Mouse (Mus musculus) heart, embryonic 15.5 days (tissue): ENCODE data around the gene Col9a1. TPM values are rescaled to one million over a fixed set of nuclear protein-coding genes. Genes with fewer than 3 reads are reported as not detected.

ENCODE experiments used
- ATAC-seq: fragments of 200-750 bp; cut with Nextera tagmentation; replicated peaks from 2 replicates; pipeline ENCODE4 v1.8.0; 2017; ENCODE audit warnings: low read depth, moderate TSS enrichment; ENCODE audit not compliant: insufficient number of reproducible peaks, insufficient read depth, low FRiP score
- H3K27ac ChIP-seq: fragments of 300-500 bp; sonication (generic); 2 replicates; pipeline ENCODE4 v1.5.1; 2015; ENCODE audit warnings: mild to moderate bottlenecking, inconsistent platforms
- H3K27me3 ChIP-seq: fragments of 300-500 bp; sonication (generic); 2 replicates; pipeline ENCODE4 v1.6.1; 2015; ENCODE audit warnings: inconsistent platforms
- H3K36me3 ChIP-seq: fragments of 300-500 bp; sonication (generic); 2 replicates; pipeline ENCODE4 v1.6.1; 2015; ENCODE audit warnings: mild to moderate bottlenecking, inconsistent platforms
- H3K4me1 ChIP-seq: fragments of 300-500 bp; sonication (generic); replicated peaks from 2 replicates; pipeline ENCODE4 v1.6.1; 2015; ENCODE audit warnings: inconsistent platforms
- H3K4me2 ChIP-seq: fragments of 300-500 bp; sonication (generic); 2 replicates; pipeline ENCODE4 v1.6.1; 2015; ENCODE audit warnings: inconsistent platforms, mild to moderate bottlenecking, moderate library complexity
- H3K4me3 ChIP-seq: fragments of 300-500 bp; sonication (generic); 2 replicates; pipeline ENCODE4 v1.5.1; 2015; ENCODE audit warnings: mild to moderate bottlenecking, inconsistent platforms
- H3K9ac ChIP-seq: fragments of 300-500 bp; sonication (generic); 2 replicates; pipeline ENCODE4 v1.6.1; 2015; ENCODE audit warnings: mild to moderate bottlenecking, inconsistent platforms
- H3K9me3 ChIP-seq: fragments of 300-500 bp; sonication (generic); replicated peaks from 2 replicates; pipeline ENCODE4 v1.6.1; 2016; ENCODE audit warnings: inconsistent platforms
- WGBS: fragments of 180-500 bp; shearing (Covaris S2); methylation state at CpG from one replicate; pipeline ENCODE4 v1.1.7; 2015; ENCODE audit warnings: mixed read lengths; 5-methylcytosine and 5-hydroxymethylcytosine counted together
- polyA plus RNA-seq: library from polyadenylated mRNA; unstranded; fragments of >200 nt; fragmentation: Nextera tagmentation; extraction: Ambion mirVana; gene quantifications from 2 replicates; pipeline ENCODE4 v1.2.1, GENCODE M21; 2015

Gene Col9a1
- polyA plus RNA-seq, 1 experiment from 2014 or later: 7.6 TPM

GRCm38 (mm10) chr1:24248294-24249104 lies 71.1 kb downstream of the Col9a1 start:
- Histone ChIP-seq H3K4me1 (no peaks in the 10 kb centered on the region), H3K9me3 (no peaks in the 10 kb centered on the region), H3K9ac (no peak overlapping the region), H3K27ac (no peak overlapping the region), H3K4me3 (no peak overlapping the region), H3K27me3 (no peaks in the 10 kb centered on the region), H3K4me2 (no peak overlapping the region), H3K36me3 (no peaks in the 10 kb centered on the region)
- no peak for ATAC-seq
- 63% methylated on average over 10 of the region's 10 CpGs for WGBS

- H3K4me2 ChIP-seq: no peak overlapping the region
- no peaks in the 10 kb centered on the region for H3K9me3 ChIP-seq
- no peak overlapping the region for H3K9ac ChIP-seq
- H3K4me3 ChIP-seq: no peak overlapping the region
- H3K27ac ChIP-seq: no peak overlapping the region
- no peak for ATAC-seq
- H3K36me3 ChIP-seq: no peaks in the 10 kb centered on the region
- no peaks in the 10 kb centered on the region for H3K27me3 ChIP-seq
- H3K4me1 ChIP-seq: no peaks in the 10 kb centered on the region
- WGBS: 54% methylated on average over 3 of the region's 3 CpGs
Observed at GRCm38 (mm10) chr1:24249105-24249664, 71.8 kb downstream of the Col9a1 start.

GRCm38 (mm10) chr1:24257961-24258360 lies 80.6 kb downstream of the Col9a1 start:
- Histone ChIP-seq H3K27me3 (no peaks in the 10 kb centered on the region), H3K27ac (no peak overlapping the region), H3K9ac (no peak overlapping the region), H3K9me3 (no peaks in the 10 kb centered on the region), H3K4me2 (no peak overlapping the region), H3K36me3 (no peaks in the 10 kb centered on the region), H3K4me3 (no peak overlapping the region), H3K4me1 (no peaks in the 10 kb centered on the region)
- ATAC-seq: no peak
- WGBS: 69% methylated on average over 5 of the region's 5 CpGs

GRCm38 (mm10) chr1:24259419-24259818 lies 82.0 kb downstream of the Col9a1 start:
- H3K4me2 ChIP-seq: no peak overlapping the region
- whole genome bisulfite sequencing: 80% methylated on average over 6 of the region's 6 CpGs
- ATAC-seq: no peak
- no peak overlapping the region for H3K9ac ChIP-seq
- no peaks in the 10 kb centered on the region for H3K4me1 ChIP-seq
- no peaks in the 10 kb centered on the region for H3K9me3 ChIP-seq
- no peak overlapping the region for H3K27ac ChIP-seq
- no peak overlapping the region for H3K4me3 ChIP-seq
- H3K36me3 ChIP-seq: no peaks in the 10 kb centered on the region
- H3K27me3 ChIP-seq: no peaks in the 10 kb centered on the region

- no peak overlapping the region for H3K9ac ChIP-seq
- H3K4me2 ChIP-seq: no peak overlapping the region
- H3K36me3 ChIP-seq: no peaks in the 10 kb centered on the region
- H3K4me3 ChIP-seq: no peak overlapping the region
- ATAC-seq: no peak
- no peaks in the 10 kb centered on the region for H3K4me1 ChIP-seq
- no peak overlapping the region for H3K27ac ChIP-seq
- no peaks in the 10 kb centered on the region for H3K9me3 ChIP-seq
- no peaks in the 10 kb centered on the region for H3K27me3 ChIP-seq
Observed at GRCm38 (mm10) chr1:24261181-24261580, 83.8 kb downstream of the Col9a1 start.

GRCm38 (mm10) chr1:24267022-24267421 lies 89.6 kb downstream of the Col9a1 start:
- Histone ChIP-seq H3K27me3 (no peaks in the 10 kb centered on the region), H3K4me3 (no peak overlapping the region), H3K4me1 (no peaks in the 10 kb centered on the region), H3K27ac (no peak overlapping the region), H3K36me3 (no peaks in the 10 kb centered on the region), H3K4me2 (no peak overlapping the region), H3K9ac (no peak overlapping the region), H3K9me3 (no peaks in the 10 kb centered on the region)
- no peak for ATAC-seq
- WGBS: 45% methylated on average over 3 of the region's 3 CpGs

- Histone ChIP-seq H3K27me3 (no peaks in the 10 kb centered on the region), H3K9ac (no peak overlapping the region), H3K27ac (no peak overlapping the region), H3K4me1 (no peaks in the 10 kb centered on the region), H3K4me3 (no peak overlapping the region), H3K9me3 (no peaks in the 10 kb centered on the region), H3K4me2 (no peak overlapping the region), H3K36me3 (no peaks in the 10 kb centered on the region)
- 56% methylated on average over 6 of the region's 6 CpGs for WGBS
- no peak for ATAC-seq
Observed at GRCm38 (mm10) chr1:24286360-24286759, 109.0 kb downstream of the Col9a1 start.

- WGBS: 70% methylated on average over 2 of the region's 2 CpGs
- no peak for ATAC-seq
- Histone ChIP-seq H3K9ac (no peak overlapping the region), H3K36me3 (no peaks in the 10 kb centered on the region), H3K27me3 (no peaks in the 10 kb centered on the region), H3K9me3 (no peaks in the 10 kb centered on the region), H3K4me1 (no peaks in the 10 kb centered on the region), H3K4me2 (no peak overlapping the region), H3K4me3 (no peak overlapping the region), H3K27ac (no peak overlapping the region)
Observed at GRCm38 (mm10) chr1:24292515-24292914, 115.1 kb downstream of the Col9a1 start.

- WGBS: 72% methylated on average over 7 of the region's 7 CpGs
Observed at GRCm38 (mm10) chr1:24294979-24295942, 117.9 kb downstream of the Col9a1 start.

GRCm38 (mm10) chr1:24300700-24301099 lies 123.3 kb downstream of the Col9a1 start:
- Histone ChIP-seq H3K36me3 (no peaks in the 10 kb centered on the region), H3K9me3 (no peaks in the 10 kb centered on the region), H3K9ac (no peak overlapping the region), H3K27ac (no peak overlapping the region), H3K27me3 (no peaks in the 10 kb centered on the region), H3K4me1 (no peaks in the 10 kb centered on the region), H3K4me3 (no peak overlapping the region), H3K4me2 (no peak overlapping the region)
- 82% methylated on average over 3 of the region's 3 CpGs for WGBS
- ATAC-seq: no peak

More at GRCm38 (mm10) chr1:24294979-24295942, 117.9 kb downstream of the Col9a1 start:
- Histone ChIP-seq H3K27me3 (no peaks in the 10 kb centered on the region), H3K27ac (no peak overlapping the region), H3K4me1 (no peaks in the 10 kb centered on the region), H3K4me2 (no peak overlapping the region), H3K4me3 (no peak overlapping the region), H3K9ac (no peak overlapping the region), H3K9me3 (no peaks in the 10 kb centered on the region), H3K36me3 (no peaks in the 10 kb centered on the region)
- ATAC-seq: no peak
